Mouse (Mus musculus): Measurements from ENCODE around the gene Irx5. TPM values are rescaled to one million over a fixed set of nuclear protein-coding genes. Genes with fewer than 3 reads are reported as not detected.

Gene Irx5
- polyA plus RNA-seq (2017; shearing (Covaris generic)) = not detected

GRCm38 (mm10) chr8:92357398-92357981 is at the start of gene Irx5:
TSS of gene Irx5 (plus strand) at chr8:92357625.

